Mouse (Mus musculus) natural killer cell, adult 2 months (primary cell): ENCODE results near the gene AC131692.1.

Experiments used
- DNase-seq, 2 experiments: peaks; one replicate each; pipeline ENCODE4 v3.0.0; 2022; ENCODE audit warnings: low spot score in 2 of 2

The AC131692.1 gene

GRCm38 (mm10) chr19:6067724-6068415 is 26.3 kb upstream of the AC131692.1 start, which contains the start of gene Tm7sf2:
Gene Tm7sf2 (minus strand): TSS chr19:6068373.
- DNase-seq = peak; percentile 73 to 82

GRCm38 (mm10) chr19:6068951-6069350 is 25.3 kb upstream of the AC131692.1 start:
- no peak for DNase-seq

DNA sequence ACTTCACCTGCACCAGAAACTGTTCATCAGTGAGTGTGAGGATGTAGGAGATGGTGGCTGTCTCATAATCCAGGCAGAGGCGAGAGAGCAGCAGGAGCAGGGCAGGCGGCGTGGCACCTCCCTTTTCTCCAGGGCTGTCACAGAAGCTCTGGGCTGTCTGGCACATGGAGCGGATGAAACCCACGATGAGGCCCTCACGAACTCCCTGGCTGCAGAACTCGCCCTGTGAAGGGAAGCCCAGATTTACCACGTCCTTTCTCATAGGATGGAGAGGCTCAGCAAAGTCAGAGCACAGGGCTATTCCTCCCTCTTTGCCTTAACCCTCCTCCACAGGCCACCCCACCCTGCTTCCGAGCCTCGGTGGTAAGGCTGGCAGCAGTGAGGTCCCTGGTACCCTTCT is 24.4 kb upstream of the AC131692.1 start:
- DNase-seq = no peak

GRCm38 (mm10) chr19:6070571-6071250 is 23.5 kb upstream of the AC131692.1 start:
- DNase-seq = no peak

DNA sequence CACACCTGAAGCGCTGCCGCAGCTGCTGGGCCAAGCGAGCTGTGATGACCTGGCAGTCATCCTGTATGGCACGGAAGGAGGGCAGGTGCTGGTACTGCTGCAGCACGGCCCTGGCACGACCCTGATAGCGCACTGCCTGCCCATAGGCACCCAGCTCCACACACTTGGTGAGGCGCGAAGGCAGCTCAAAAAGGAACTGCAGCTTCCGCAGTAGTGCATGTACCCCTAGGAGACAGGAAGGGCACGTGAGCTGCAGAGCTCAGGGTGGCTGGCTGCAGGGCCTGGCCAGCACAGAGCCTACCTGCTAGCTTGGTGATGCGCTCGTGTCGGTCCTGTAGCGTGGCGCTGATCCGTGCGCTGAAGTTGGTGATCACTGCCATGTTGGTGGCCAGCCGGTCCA is 23.0 kb upstream of the AC131692.1 start:
- no peak for DNase-seq

- no peak for DNase-seq
These were observed 20.3 kb upstream of the AC131692.1 start for GRCm38 (mm10) chr19:6073889-6074288.

- peak; percentile 82 to 87 for DNase-seq
These were observed 17.4 kb upstream of the AC131692.1 start, which contains the start of gene Vps51 for GRCm38 (mm10) chr19:6076564-6077393. Gene Vps51 (minus strand): TSS chr19:6077231.

GRCm38 (mm10) chr19:6079983-6080480 is 14.2 kb upstream of the AC131692.1 start, which contains the start of gene Tmem262:
Gene Tmem262 (plus strand): TSS chr19:6080033.
- DNase-seq = no peak

DNA sequence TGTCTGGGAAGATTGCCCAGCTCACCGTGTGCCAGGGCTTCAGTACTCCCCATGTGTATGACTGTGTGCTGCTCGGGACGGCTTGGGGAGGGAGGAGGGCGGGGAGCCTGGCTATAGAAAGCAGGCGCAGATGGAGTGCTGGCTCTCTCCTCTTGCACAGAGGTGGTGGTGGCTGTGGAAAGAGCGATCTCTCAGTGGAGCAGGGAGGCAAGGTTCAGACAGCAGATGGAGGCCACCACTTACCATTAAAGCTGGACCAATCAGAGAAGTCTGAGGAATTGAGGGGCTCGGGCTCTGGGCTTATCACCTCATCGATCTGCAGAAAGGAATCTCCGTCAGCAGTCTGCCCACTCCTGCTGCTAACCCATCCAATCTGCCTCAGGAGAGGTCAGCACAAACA is 12.1 kb upstream of the AC131692.1 start, which contains the start of gene Gm28374:
Gm28374 (minus strand) TSS at position 101 of the 400 bp plus-strand sequence.
- no peak for DNase-seq

- peak; percentile 94 to 96 for DNase-seq
These were observed 9.6 kb upstream of the AC131692.1 start, which contains the start of the genes Zfpl1 and Cdca5 for GRCm38 (mm10) chr19:6084478-6085248. Gene Zfpl1 (minus strand): TSS chr19:6084956. Gene Cdca5 (plus strand): TSS chr19:6084983.

GRCm38 (mm10) chr19:6085417-6085879 is 8.8 kb upstream of the AC131692.1 start:
- peak; percentile 49 to 57 for DNase-seq

DNA sequence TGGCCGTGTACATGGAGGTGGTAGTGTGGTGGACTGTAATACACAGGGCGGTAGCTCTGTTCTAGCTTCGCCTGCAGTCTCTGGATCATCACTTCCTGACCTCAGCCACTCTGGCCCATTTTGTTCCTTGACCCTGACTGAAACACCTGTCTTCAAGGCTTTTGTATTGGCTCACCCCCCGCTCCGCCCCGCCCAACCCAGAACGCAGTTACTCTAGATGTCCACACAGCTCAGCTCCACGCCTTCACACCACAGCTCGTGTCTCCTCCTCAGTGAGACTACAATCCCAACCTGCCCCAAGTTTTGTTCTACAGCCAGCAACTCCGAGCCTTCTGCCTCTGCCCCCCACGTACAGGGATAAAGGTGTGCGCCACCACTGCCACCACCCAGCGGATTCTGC is 5.4 kb upstream of the AC131692.1 start:
- no peak for DNase-seq

- DNase-seq = no peak
These were observed 3.6 kb downstream of the AC131692.1 start for GRCm38 (mm10) chr19:6097847-6098246.

DNA sequence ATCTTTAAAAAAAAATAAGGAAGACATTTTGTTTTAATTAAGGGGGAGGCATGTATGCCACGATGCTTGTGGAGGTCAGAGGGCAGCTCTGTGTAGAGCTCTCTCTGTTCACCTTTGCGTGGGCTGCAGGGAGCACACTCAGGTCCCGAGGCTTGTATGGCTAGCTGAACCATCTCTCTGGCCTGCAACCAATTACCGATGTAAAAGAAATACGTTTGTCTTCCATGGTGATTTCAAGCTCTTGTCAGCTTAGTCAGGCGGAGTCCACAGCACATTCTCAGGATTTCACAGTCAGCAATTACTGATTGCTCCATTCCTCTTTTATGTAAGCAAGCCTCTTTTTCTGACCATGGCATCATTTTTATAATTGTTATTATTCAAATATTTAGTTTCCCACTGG is 7.0 kb downstream of the AC131692.1 start:
- DNase-seq = no peak

- DNase-seq = no peak
These were observed 8.1 kb downstream of the AC131692.1 start for GRCm38 (mm10) chr19:6102169-6102853.

GRCm38 (mm10) chr19:6104476-6104875 is 10.3 kb downstream of the AC131692.1 start:
- DNase-seq = no peak

GRCm38 (mm10) chr19:6105586-6105985 is 11.4 kb downstream of the AC131692.1 start, which contains the start of gene Naaladl1:
Gene Naaladl1 (plus strand): TSS chr19:6105782.
- no peak for DNase-seq

DNA sequence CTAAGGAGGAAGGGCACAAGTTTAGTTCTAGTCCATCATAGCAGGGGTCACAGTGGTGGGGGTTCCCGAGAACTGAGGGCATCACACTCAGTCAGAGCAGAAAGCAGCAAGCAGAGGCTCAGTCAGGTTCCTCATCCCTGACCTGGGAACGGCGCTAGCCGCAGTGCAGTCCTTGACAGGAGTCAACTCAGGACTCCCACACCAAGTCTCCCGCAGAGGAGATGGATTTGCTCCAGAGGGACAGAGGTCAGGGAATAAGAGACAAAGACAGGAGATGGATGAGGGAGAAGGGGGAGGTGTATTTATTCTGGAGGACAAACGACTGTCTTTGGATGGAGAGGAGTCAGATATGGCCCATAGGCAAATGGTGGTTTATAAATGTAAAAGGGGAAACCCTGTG is 18.9 kb downstream of the AC131692.1 start:
- no peak for DNase-seq

- no peak for DNase-seq
These were observed 22.1 kb downstream of the AC131692.1 start for GRCm38 (mm10) chr19:6116113-6116850.
